ENCODE assay signal across 18 mouse cellular contexts in genomic region chr16:43335824-43336215, GRCm38 (mm10).
DNase-seq lines count a peak whose midpoint lies in the region; ATAC-seq and TF ChIP-seq lines count a peak whose summit lies in the region.
"Had no signal": no experiment of that assay in that cellular context is flagged by ENCODE, and none has a peak within 500 bp of the region (broad histone marks: within the 10 kb centered on the region; RNA-seq: fewer than 3 reads in every experiment).

No protein-coding gene starts in this region.

- H3K4me2 ChIP-seq in intestine, embryonic 14.5 days (ENCODE audit: low read length), result no peak overlapping the region
- no peak overlapping the region for H3K4me2 ChIP-seq in intestine, embryonic 15.5 days (replicated peaks)
- no peak overlapping the region for H3K4me2 ChIP-seq in liver, embryonic 12.5 days
- no peak overlapping the region for H3K4me2 ChIP-seq in intestine, embryonic 16.5 days (ENCODE audit: low read depth, low read length)
- peak overlapping the region; percentile 64 for H3K4me2 ChIP-seq in myocyte (ENCODE audit: low read depth)
- H3K4me2 ChIP-seq: forebrain, embryonic 12.5 days; heart, embryonic 15.5 days; hindbrain, embryonic 13.5 days; midbrain, embryonic 15.5 days; neural tube, embryonic 15.5 days had no signal

- peaks cover 8% of the 10 kb centered on the region for H3K4me1 ChIP-seq in intestine, embryonic 14.5 days (replicated peaks; ENCODE audit: control insufficient read depth, insufficient read depth, low read length)
- H3K4me1 ChIP-seq in intestine, embryonic 15.5 days (replicated peaks), result 0 out of 2 replicates have a peak, but pooled peaks cover 8% of the 10 kb centered on the region
- peaks cover 20% of the 10 kb centered on the region for H3K4me1 ChIP-seq in liver, adult 2 months (ENCODE audit: control insufficient read depth, insufficient read depth, low read length)
- H3K4me1 ChIP-seq in liver, embryonic 12.5 days, result peaks cover 2% of the 10 kb centered on the region; the same call in 1 of the 2 replicates
- peaks cover 10% of the 10 kb centered on the region for H3K4me1 ChIP-seq in intestine, embryonic 16.5 days (ENCODE audit: control insufficient read depth, insufficient read depth, low read length)
- H3K4me1 ChIP-seq in hindbrain, embryonic 10.5 days (replicated peaks), result peaks cover 17% of the 10 kb centered on the region; the same call in 1 of the 2 replicates
- H3K4me1 ChIP-seq: megakaryocyte, embryonic 14.5 days had no signal

- no peak for ATAC-seq in intestine, embryonic 14.5 days (replicated peaks; ENCODE audit: low FRiP score, low TSS enrichment, low read depth)
- no peak for ATAC-seq in intestine, embryonic 15.5 days
- no peak for ATAC-seq in liver, embryonic 12.5 days
- ATAC-seq in intestine, embryonic 16.5 days, result peak; percentile 35; the same call in 1 of the 2 replicates
- ATAC-seq: inflammation-experienced regulatory T-cells, adult 6 months; midbrain, embryonic 15.5 days had no signal

- H3K27ac ChIP-seq in intestine, embryonic 14.5 days (ENCODE audit: low read depth), result 0 out of 2 replicates have a peak overlapping the region, but pooled peaks have one; percentile 33
- H3K27ac ChIP-seq in intestine, embryonic 15.5 days, result no peak overlapping the region
- H3K27ac ChIP-seq in liver, adult 2 months (replicated peaks; ENCODE audit: insufficient read depth, low read depth, low read length), result peak overlapping the region; percentile 100
- no peak overlapping the region for H3K27ac ChIP-seq in liver, embryonic 12.5 days
- no peak overlapping the region for H3K27ac ChIP-seq in intestine, embryonic 16.5 days (ENCODE audit: low read length)
- H3K27ac ChIP-seq in hindbrain, embryonic 10.5 days, result no peak overlapping the region
- H3K27ac ChIP-seq: forebrain, embryonic 12.5 days; hindbrain, embryonic 13.5 days; liver, embryonic 14.5 days had no signal

- no peak overlapping the region for H3K9ac ChIP-seq in intestine, embryonic 14.5 days (ENCODE audit: low read length)
- no peak overlapping the region for H3K9ac ChIP-seq in intestine, embryonic 15.5 days
- no peak overlapping the region for H3K9ac ChIP-seq in liver, adult 2 months (ENCODE audit: low read depth, low read length)
- no peak overlapping the region for H3K9ac ChIP-seq in liver, embryonic 12.5 days
- H3K9ac ChIP-seq in intestine, embryonic 16.5 days (ENCODE audit: low read depth, low read length), result no peak overlapping the region
- H3K9ac ChIP-seq: forebrain, embryonic 12.5 days; heart, embryonic 15.5 days; hindbrain, embryonic 13.5 days; liver, embryonic 14.5 days; midbrain, embryonic 15.5 days; neural tube, embryonic 15.5 days had no signal

- DNase-seq in intestine, embryonic 14.5 days (ENCODE audit: low spot score), result no peak
- peak; percentile 98 for DNase-seq in liver, adult 2 months (ENCODE audit: extremely low read depth, low read depth, low spot score)
- DNase-seq in frontal cortex, postnatal 25 days (ENCODE audit: low spot score in 2 of 2), result no peak
- no peak for DNase-seq in hindbrain, embryonic 10.5 days (ENCODE audit: low spot score)
- DNase-seq: layer of hippocampus, adult 9-11 months; thymus, postnatal 4 days had no signal

- peaks cover 5% of the 10 kb centered on the region; the same call in 1 of the 2 replicates for H3K79me2 ChIP-seq in liver, adult 2 months (ENCODE audit: control insufficient read depth, insufficient read depth, low read length)
- no peaks in the 10 kb centered on the region for H3K79me2 ChIP-seq in myocyte (ENCODE audit: control insufficient read depth, insufficient read depth)

- TF ChIP-seq POLR2A in liver, adult 2 months (IDR thresholded peaks at IDR 0.05; ENCODE audit: extremely low read depth, insufficient read depth, low read length), result no peak
- TF ChIP-seq POLR2A in myocyte (IDR thresholded peaks at IDR 0.05; ENCODE audit: insufficient read length, low read depth), result no peak

- H3K4me3 ChIP-seq in intestine, embryonic 14.5 days (ENCODE audit: low read depth, low read length), result no peak overlapping the region
- H3K4me3 ChIP-seq in intestine, embryonic 15.5 days (replicated peaks), result no peak overlapping the region
- H3K4me3 ChIP-seq in liver, adult 2 months (ENCODE audit: insufficient read depth, low read depth, low read length), result no peak overlapping the region; the same call in 1 of the 2 replicates
- no peak overlapping the region for H3K4me3 ChIP-seq in liver, embryonic 12.5 days
- H3K4me3 ChIP-seq in intestine, embryonic 16.5 days (ENCODE audit: low read length), result no peak overlapping the region
- H3K4me3 ChIP-seq in myocyte, result no peak overlapping the region
- H3K4me3 ChIP-seq in hindbrain, embryonic 10.5 days, result no peak overlapping the region
- H3K4me3 ChIP-seq: forebrain, embryonic 12.5 days; heart, embryonic 15.5 days; hindbrain, embryonic 13.5 days; megakaryocyte, embryonic 14.5 days; midbrain, embryonic 15.5 days; neural tube, embryonic 15.5 days had no signal

- 85% methylated on average over 4 of the region's 4 CpGs for WGBS in intestine, embryonic 14.5 days
- WGBS in intestine, embryonic 15.5 days, result 75% methylated on average over 4 of the region's 4 CpGs
- WGBS in liver, adult 2 months, result 18% methylated on average over 4 of the region's 4 CpGs
- WGBS in liver, embryonic 12.5 days (ENCODE audit: insufficient replicate concordance), result 63% methylated on average over 4 of the region's 4 CpGs
- WGBS in intestine, embryonic 16.5 days, result 79% methylated on average over 4 of the region's 4 CpGs
- 93% methylated on average over 4 of the region's 4 CpGs for WGBS in hindbrain, embryonic 10.5 days

- H3K9me3 ChIP-seq in intestine, embryonic 14.5 days (ENCODE audit: control insufficient read depth, low read length), result no peaks in the 10 kb centered on the region
- H3K9me3 ChIP-seq in intestine, embryonic 15.5 days, result no peaks in the 10 kb centered on the region
- H3K9me3 ChIP-seq in liver, embryonic 12.5 days (replicated peaks), result no peaks in the 10 kb centered on the region
- H3K9me3 ChIP-seq in intestine, embryonic 16.5 days (ENCODE audit: control insufficient read depth, low read length), result no peaks in the 10 kb centered on the region
- no peaks in the 10 kb centered on the region for H3K9me3 ChIP-seq in hindbrain, embryonic 10.5 days
- H3K9me3 ChIP-seq: forebrain, embryonic 12.5 days; heart, embryonic 15.5 days; hindbrain, embryonic 13.5 days; megakaryocyte, embryonic 14.5 days; midbrain, embryonic 15.5 days; neural tube, embryonic 15.5 days had no signal

- no peak for TF ChIP-seq CTCF in liver, adult 2 months (IDR thresholded peaks at IDR 0.05; ENCODE audit: low read depth, low read length)

- no peaks in the 10 kb centered on the region for H3K27me3 ChIP-seq in intestine, embryonic 14.5 days (replicated peaks; ENCODE audit: control insufficient read depth, insufficient read depth, low read length)
- H3K27me3 ChIP-seq in intestine, embryonic 15.5 days (replicated peaks), result no peaks in the 10 kb centered on the region
- no peaks in the 10 kb centered on the region for H3K27me3 ChIP-seq in liver, adult 2 months (ENCODE audit: control insufficient read depth, insufficient read depth, low read length)
- no peaks in the 10 kb centered on the region for H3K27me3 ChIP-seq in liver, embryonic 12.5 days (replicated peaks)
- H3K27me3 ChIP-seq in intestine, embryonic 16.5 days (replicated peaks; ENCODE audit: control insufficient read depth, insufficient read depth, low read length), result no peaks in the 10 kb centered on the region
- H3K27me3 ChIP-seq in myocyte (ENCODE audit: control insufficient read depth, insufficient read depth, insufficient read length), result no peaks in the 10 kb centered on the region
- H3K27me3 ChIP-seq in hindbrain, embryonic 10.5 days (ENCODE audit: insufficient read depth, poor library complexity, severe bottlenecking), result no peaks in the 10 kb centered on the region
- H3K27me3 ChIP-seq: forebrain, embryonic 12.5 days; heart, embryonic 15.5 days; hindbrain, embryonic 13.5 days; megakaryocyte, embryonic 14.5 days; midbrain, embryonic 15.5 days; neural tube, embryonic 15.5 days had no signal

- no peaks in the 10 kb centered on the region for H3K36me3 ChIP-seq in intestine, embryonic 14.5 days (ENCODE audit: control insufficient read depth, insufficient read depth, low read length)
- H3K36me3 ChIP-seq in intestine, embryonic 15.5 days, result no peaks in the 10 kb centered on the region
- H3K36me3 ChIP-seq in liver, adult 2 months (ENCODE audit: control insufficient read depth, insufficient read depth, low read length), result no peaks in the 10 kb centered on the region
- H3K36me3 ChIP-seq in liver, embryonic 12.5 days, result no peaks in the 10 kb centered on the region
- no peaks in the 10 kb centered on the region for H3K36me3 ChIP-seq in intestine, embryonic 16.5 days (ENCODE audit: control insufficient read depth, insufficient read depth, low read length)
- H3K36me3 ChIP-seq in myocyte (ENCODE audit: control insufficient read depth, insufficient read depth), result no peaks in the 10 kb centered on the region
- H3K36me3 ChIP-seq in hindbrain, embryonic 10.5 days, result no peaks in the 10 kb centered on the region
- H3K36me3 ChIP-seq: forebrain, embryonic 12.5 days; heart, embryonic 15.5 days; hindbrain, embryonic 13.5 days; midbrain, embryonic 15.5 days; neural tube, embryonic 15.5 days had no signal

- H3ac ChIP-seq in myocyte (ENCODE audit: control insufficient read depth, insufficient read length), result no peak overlapping the region

TF ChIP-seq in myocyte, 11 proteins besides CTCF, POLR2A, EP300 and RAD21:
- TF ChIP-seq E2F4 (IDR thresholded peaks at IDR 0.05; ENCODE audit: insufficient read depth) (no peak), TCF12 (IDR thresholded peaks at IDR 0.05; ENCODE audit: insufficient read depth, poor library complexity, severe bottlenecking) (no peak), USF1 (IDR thresholded peaks at IDR 0.05; ENCODE audit: low read depth) (no peak), CEBPB (IDR thresholded peaks at IDR 0.05; ENCODE audit: insufficient read depth, poor library complexity, severe bottlenecking) (no peak), MYOD1 (IDR thresholded peaks at IDR 0.05; ENCODE audit: control insufficient read depth in 1 of 3, insufficient read length in 2 of 3, low read depth in 2 of 3) (no peak), MYOG (IDR thresholded peaks at IDR 0.05; ENCODE audit: control insufficient read depth in 1 of 3, insufficient read depth in 1 of 3, insufficient read length in 2 of 3, low read depth in 2 of 3) (no peak), MAX (IDR thresholded peaks at IDR 0.05; ENCODE audit: low read depth) (no peak), TCF3 (IDR thresholded peaks at IDR 0.05; ENCODE audit: insufficient read length, low read depth) (no peak)

Comparison
In these comparisons a context has a peak if more than half of its experiments do, and no peak if none do; other contexts are left out.
1. H3K27ac ChIP-seq: peak in intestine, embryonic 14.5 days (single experiment) and liver, adult 2 months (single experiment); none in intestine, embryonic 15.5 days (single experiment), liver, embryonic 12.5 days (single experiment), intestine, embryonic 16.5 days (single experiment) and hindbrain, embryonic 10.5 days (single experiment).